23 mouse cellular contexts compared by ENCODE assay signal in genomic region chr5:117196551-117196950, GRCm38 (mm10).
"Had no signal": no experiment of that assay in that cellular context is flagged by ENCODE, and none has a peak within 500 bp of the region (broad histone marks: within the 10 kb centered on the region; RNA-seq: fewer than 3 reads in every experiment).

No protein-coding gene starts in this region.

- H3K27me3 ChIP-seq: limb, embryonic 12.5 days; limb, embryonic 15.5 days; midbrain, embryonic 12.5 days; midbrain, embryonic 15.5 days; neural tube, embryonic 12.5 days; neural tube, embryonic 15.5 days had no signal

- H3K4me1 ChIP-seq: limb, embryonic 12.5 days; limb, embryonic 15.5 days; midbrain, embryonic 12.5 days; midbrain, embryonic 15.5 days; neural tube, embryonic 12.5 days; neural tube, embryonic 15.5 days had no signal

- ATAC-seq: intestine, postnatal 0 days; liver, postnatal 0 days; midbrain, embryonic 15.5 days had no signal

- H3K36me3 ChIP-seq: limb, embryonic 12.5 days had no signal

- H3K27ac ChIP-seq: left cerebral cortex, adult 2 months; limb, embryonic 12.5 days; limb, embryonic 15.5 days; liver, embryonic 14.5 days; macrophage; midbrain, embryonic 12.5 days; midbrain, embryonic 15.5 days; neural tube, embryonic 12.5 days; neural tube, embryonic 15.5 days; stomach, postnatal 0 days had no signal

- H3K9me3 ChIP-seq: limb, embryonic 15.5 days; midbrain, embryonic 15.5 days; neural tube, embryonic 15.5 days had no signal

- H3K4me2 ChIP-seq: limb, embryonic 12.5 days; limb, embryonic 15.5 days; liver, embryonic 11.5 days; midbrain, embryonic 12.5 days; midbrain, embryonic 15.5 days; neural tube, embryonic 12.5 days; neural tube, embryonic 15.5 days had no signal

- DNase-seq: kidney, adult 2 months; kidney, postnatal 10 days; kidney, postnatal 36 days; layer of hippocampus, postnatal 36 days; left cerebral cortex, postnatal 4 days; liver, postnatal 0 days; right cerebral cortex, adult 18-20 months; right cerebral cortex, postnatal 14 days; right cerebral cortex, postnatal 4 days; thymus, adult 2 months; thymus, postnatal 14 days had no signal

- H3K9ac ChIP-seq: limb, embryonic 12.5 days; limb, embryonic 15.5 days; liver, embryonic 14.5 days; liver, postnatal 0 days; midbrain, embryonic 12.5 days; midbrain, embryonic 15.5 days; neural tube, embryonic 12.5 days; neural tube, embryonic 15.5 days had no signal

- H3K4me3 ChIP-seq: left cerebral cortex, adult 2 months; limb, embryonic 12.5 days; limb, embryonic 15.5 days; midbrain, embryonic 12.5 days; midbrain, embryonic 15.5 days; neural tube, embryonic 12.5 days; neural tube, embryonic 15.5 days had no signal
